Mouse (Mus musculus) spleen, adult 2 months (tissue): Measurements from ENCODE around the gene Sbno2.

Experiments
- CTCF ChIP-seq: fragments of 200-500 bp; IDR thresholded peaks from 2 replicates; pipeline ENCODE4 v1.5.1; 2011; ENCODE audit warnings: mild to moderate bottlenecking, inconsistent platforms; ENCODE audit not compliant: insufficient read depth, insufficient read length, insufficient replicate concordance; ENCODE audit errors: extremely low read depth
- POLR2A ChIP-seq: fragments of 200-500 bp; IDR thresholded peaks from 2 replicates; pipeline ENCODE4 v1.6.1; 2011; ENCODE audit warnings: low read depth, low read length, inconsistent platforms

DNA sequence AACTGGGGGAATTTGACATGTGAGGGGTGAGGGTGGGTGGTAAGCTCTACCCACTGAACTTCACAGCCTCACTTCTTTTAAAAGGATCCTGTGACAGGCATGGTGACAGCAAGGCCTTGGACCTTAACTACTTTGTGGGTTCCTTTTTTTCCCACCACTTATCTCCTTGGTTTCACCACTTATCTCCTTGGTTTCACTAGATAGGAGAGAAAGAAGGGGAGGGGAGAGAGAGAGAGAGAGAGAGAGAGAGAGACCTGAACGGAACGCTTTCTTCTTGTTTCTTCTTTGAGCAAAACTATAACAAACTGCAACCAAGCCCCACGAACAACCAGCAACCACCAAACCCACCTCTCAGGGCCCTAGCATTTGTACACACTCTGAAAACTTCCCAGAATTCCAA lies 56.5 kb downstream of the Sbno2 start:
- no peak for TF ChIP-seq POLR2A
- TF ChIP-seq CTCF: no peak
